Mouse (Mus musculus) heart, adult 2 months (tissue): ENCODE data around the gene Mrpl14. TPM values are rescaled to one million over a fixed set of nuclear protein-coding genes. Genes with fewer than 3 reads are reported as not detected.

Experiments
- DNase-seq, 2 experiments: peaks; one replicate each; pipeline ENCODE4 v3.0.0; 2021
- H3K27ac ChIP-seq: fragments of 200-600 bp; 2 replicates; pipeline ENCODE4 v1.8.1; 2022
- H3K27me3 ChIP-seq: fragments of 200-500 bp; 2 replicates; pipeline ENCODE4 v1.6.1; 2012; ENCODE audit warnings: mild to moderate bottlenecking, low read length, inconsistent platforms, mixed read lengths; ENCODE audit not compliant: control insufficient read depth, insufficient read depth
- H3K36me3 ChIP-seq: fragments of 200-500 bp; 2 replicates; pipeline ENCODE4 v1.6.1; 2012; ENCODE audit warnings: low read length, inconsistent platforms; ENCODE audit not compliant: control insufficient read depth, insufficient read depth
- H3K4me1 ChIP-seq: fragments of 200-500 bp; 2 replicates; pipeline ENCODE4 v1.6.1; 2011; ENCODE audit warnings: low read length; ENCODE audit not compliant: control insufficient read depth, insufficient read depth
- H3K4me3 ChIP-seq: fragments of 200-600 bp; 2 replicates; pipeline ENCODE4 v1.8.1; 2022
- H3K79me2 ChIP-seq: fragments of 200-500 bp; replicated peaks from 2 replicates; pipeline ENCODE4 v1.6.1; 2012; ENCODE audit warnings: mild to moderate bottlenecking, inconsistent platforms, low read length, moderate library complexity, mixed read lengths; ENCODE audit not compliant: control insufficient read depth, insufficient read depth
- H3K9ac ChIP-seq: fragments of 200-500 bp; 2 replicates; pipeline ENCODE4 v1.6.1; 2012; ENCODE audit warnings: low read depth, mild to moderate bottlenecking, control low read depth, inconsistent platforms, low read length, mixed read lengths
- CTCF ChIP-seq: fragments of 200-600 bp; IDR thresholded peaks from 2 replicates; pipeline ENCODE4 v1.8.1; 2022; ENCODE audit warnings: antibody characterized with exemption, mild to moderate bottlenecking, moderate library complexity
- EP300 ChIP-seq: fragments of 200-500 bp; IDR thresholded peaks from 2 replicates; pipeline ENCODE4 v1.6.1; 2011; ENCODE audit warnings: low read depth, low read length, control low read depth; ENCODE audit not compliant: insufficient read depth
- POLR2A ChIP-seq: fragments of 200-500 bp; IDR thresholded peaks from 2 replicates; pipeline ENCODE4 v1.6.1; 2011; ENCODE audit warnings: mild to moderate bottlenecking, low read depth, low read length, control low read depth; ENCODE audit not compliant: insufficient read depth
- WGBS: fragments of 180-500 bp; shearing (Covaris S2); methylation state at CpG from one replicate; pipeline ENCODE4 v1.1.7; 2018; 5-methylcytosine and 5-hydroxymethylcytosine counted together
- intact Hi-C: fragments of 180-260 bp; cut with DNase I; formaldehyde crosslinking; loops from one replicate; pipeline ENCODE4 v1.15.1; 2025
- polyA plus RNA-seq: library from polyadenylated mRNA; depleted of rRNA; stranded (reverse); fragments of >200 nt; gene quantifications from 2 replicates; pipeline ENCODE4 v1.2.3, GENCODE M21; 2012
- total RNA-seq, 2 experiments: library from RNA; stranded (reverse); gene quantifications; 2 replicates each; pipeline ENCODE4 v1.2.3; 2021

Gene Mrpl14
- total and polyA plus RNA-seq, 3 experiments, result 149 to 170 (median 161) TPM

- DNase-seq, result peak; percentile 28 to 41
- no peak overlapping the region for H3K4me3 ChIP-seq
- no peaks in the 10 kb centered on the region for H3K79me2 ChIP-seq
- intact Hi-C loops, result loop anchor here (1.0 to 10.0 kb wide), 6 partner anchors 80 to 562 kb away; partner anchors contain the start of genes Dlk2, Gtpbp2 and Vegfa
- peaks cover 7% of the 10 kb centered on the region for H3K4me1 ChIP-seq
- peak overlapping the region; percentile 55 for H3K27ac ChIP-seq
- TF ChIP-seq EP300 (0 out of 2 replicates have a peak, but pooled peaks have one; percentile 12), POLR2A (no peak), CTCF (no peak)
- 62% methylated on average over 4 of the region's 4 CpGs for WGBS
- H3K9ac ChIP-seq, result no peak overlapping the region
- no peaks in the 10 kb centered on the region for H3K27me3 ChIP-seq
- H3K36me3 ChIP-seq, result no peaks in the 10 kb centered on the region
Measured at GRCm38 (mm10) chr17:45734881-45735280, 48.8 kb downstream of the Mrpl14 start.

DNA sequence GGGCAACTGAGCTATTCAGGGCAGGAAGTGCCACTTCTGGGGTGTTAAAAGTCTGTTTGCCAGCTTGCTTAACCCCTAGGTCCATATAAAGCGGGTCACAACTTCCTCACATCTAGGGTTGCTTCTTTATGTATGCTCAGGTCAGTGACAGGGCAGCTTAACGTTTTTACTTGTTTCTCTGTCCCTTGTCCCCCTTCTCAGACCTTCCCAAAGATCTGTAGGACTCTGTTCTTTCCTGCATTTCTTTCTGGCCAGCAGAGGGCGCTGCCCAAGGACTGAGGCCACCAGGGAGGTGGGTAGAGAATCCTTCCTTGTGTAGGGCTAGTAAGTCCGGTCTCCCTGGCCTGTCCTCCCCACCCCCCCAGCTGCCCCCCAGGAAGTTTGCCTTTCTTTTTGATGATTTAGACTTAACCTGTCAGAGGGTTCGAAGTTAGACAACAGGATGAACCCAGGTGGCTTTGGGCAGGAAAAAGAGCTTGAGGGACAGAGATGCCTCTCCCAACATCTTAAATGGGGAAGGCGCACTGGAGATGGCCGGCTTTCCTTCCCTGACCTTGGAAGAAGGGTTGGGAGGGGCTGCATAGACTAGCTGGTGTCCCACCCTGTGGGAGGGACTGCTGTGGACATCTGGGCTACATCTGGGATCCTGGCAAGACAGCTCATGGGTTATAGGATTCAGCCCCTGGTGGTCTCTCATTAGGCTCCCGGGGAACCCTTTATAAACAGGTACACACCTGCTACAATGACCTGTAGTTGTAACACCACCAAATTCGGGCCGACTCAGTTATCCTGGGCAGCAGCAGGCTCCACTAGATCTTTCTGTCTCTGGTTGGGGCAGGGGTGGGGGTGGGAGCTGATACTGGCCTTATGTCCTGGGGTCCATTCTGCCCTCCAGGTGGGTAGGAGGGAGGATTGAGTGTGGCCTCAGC, 49.5 kb downstream of the Mrpl14 start:
- Histone ChIP-seq H3K79me2 (no peaks in the 10 kb centered on the region), H3K9ac (peak overlapping the region; percentile 71), H3K27ac (peak overlapping the region; percentile 79), H3K36me3 (no peaks in the 10 kb centered on the region), H3K27me3 (no peaks in the 10 kb centered on the region), H3K4me1 (peaks cover 7% of the 10 kb centered on the region), H3K4me3 (peak overlapping the region; percentile 62)
- peak; percentile 82 to 87 for DNase-seq
- WGBS, result 9% methylated on average over 10 of the region's 10 CpGs
- TF ChIP-seq POLR2A (no peak), EP300 (peak; percentile 41; the same call in 1 of the 2 replicates), CTCF (peak; percentile 92)
- intact Hi-C loops, result loop anchor here (1.0 to 10.0 kb wide), 5 partner anchors 79 to 429 kb away; partner anchors contain the start of genes Gtpbp2 and Vegfa

- intact Hi-C loops, result loop anchor here (5.0 to 10.0 kb wide), 3 partner anchors 116 to 428 kb away; partner anchors contain the start of gene Gtpbp2
Measured at GRCm38 (mm10) chr17:45736311-45737077, 50.4 kb downstream of the Mrpl14 start.

GRCm38 (mm10) chr17:45737078-45737601, 51.0 kb downstream of the Mrpl14 start:
- DNase-seq, result no peak
- WGBS, result 31% methylated on average over 10 of the region's 10 CpGs
- intact Hi-C loops, result loop anchor here (5.0 to 10.0 kb wide), 3 partner anchors 115 to 428 kb away; partner anchors contain the start of gene Gtpbp2
- TF ChIP-seq POLR2A (no peak), CTCF (no peak), EP300 (no peak)
- Histone ChIP-seq H3K4me3 (peak overlapping the region; percentile 62), H3K4me1 (peaks cover 7% of the 10 kb centered on the region), H3K79me2 (no peaks in the 10 kb centered on the region), H3K36me3 (no peaks in the 10 kb centered on the region), H3K27me3 (no peaks in the 10 kb centered on the region), H3K9ac (peak overlapping the region; percentile 61), H3K27ac (peak overlapping the region; percentile 13)

More at GRCm38 (mm10) chr17:45736311-45737077, 50.4 kb downstream of the Mrpl14 start:
- Histone ChIP-seq H3K9ac (peak overlapping the region; percentile 71), H3K79me2 (no peaks in the 10 kb centered on the region), H3K4me3 (peak overlapping the region; percentile 62), H3K27ac (peak overlapping the region; percentile 79), H3K4me1 (peaks cover 7% of the 10 kb centered on the region), H3K27me3 (no peaks in the 10 kb centered on the region), H3K36me3 (no peaks in the 10 kb centered on the region)
- no peak for TF ChIP-seq POLR2A
- DNase-seq, result peak; percentile 87 to 89
- 2% methylated on average over 54 of the region's 72 CpGs for WGBS

- H3K36me3 ChIP-seq, result no peaks in the 10 kb centered on the region
- no peak overlapping the region for H3K4me3 ChIP-seq
- TF ChIP-seq POLR2A (no peak), EP300 (no peak), CTCF (no peak)
- no peak overlapping the region for H3K9ac ChIP-seq
- H3K27ac ChIP-seq, result no peak overlapping the region
- H3K4me1 ChIP-seq, result peaks cover 6% of the 10 kb centered on the region; the same call in 1 of the 2 replicates
- H3K79me2 ChIP-seq, result no peaks in the 10 kb centered on the region
- intact Hi-C loops, result no loop called here
- DNase-seq, result peak in 1 of 2 experiments; percentile 35
- no peaks in the 10 kb centered on the region for H3K27me3 ChIP-seq
- 43% methylated on average over 13 of the region's 13 CpGs for WGBS
Measured at GRCm38 (mm10) chr17:45742371-45743147, 56.4 kb downstream of the Mrpl14 start.
